Mouse (Mus musculus) liver, postnatal 0 days (tissue): Measurements from ENCODE around the gene Slc7a14. TPM values are rescaled to one million over a fixed set of nuclear protein-coding genes. Genes with fewer than 3 reads are reported as not detected.

Experiments
- ATAC-seq: fragments of 200-750 bp; cut with Nextera tagmentation; 2 replicates; pipeline ENCODE4 v1.8.0; 2017; ENCODE audit warnings: mild to moderate bottlenecking, moderate library complexity
- DNase-seq: peaks from one replicate; pipeline ENCODE4 v3.0.0-alpha.2; 2016
- H3K27ac ChIP-seq: fragments of 300-500 bp; sonication (generic); 2 replicates; pipeline ENCODE4 v1.5.1; 2014; ENCODE audit warnings: antibody characterized with exemption, moderate library complexity, mild to moderate bottlenecking, low read depth
- H3K27me3 ChIP-seq: fragments of 300-500 bp; sonication (generic); 2 replicates; pipeline ENCODE4 v1.6.1; 2014; ENCODE audit warnings: low read length, control low read depth, mixed read lengths; ENCODE audit not compliant: insufficient read depth
- H3K36me3 ChIP-seq: fragments of 300-500 bp; sonication (generic); replicated peaks from 2 replicates; pipeline ENCODE4 v1.6.1; 2014; ENCODE audit warnings: mild to moderate bottlenecking, control low read depth, low read length, moderate library complexity, mixed read lengths; ENCODE audit not compliant: insufficient read depth
- H3K4me1 ChIP-seq: fragments of 300-500 bp; sonication (generic); 2 replicates; pipeline ENCODE4 v1.6.1; 2014; ENCODE audit warnings: antibody characterized with exemption, mild to moderate bottlenecking, control low read depth; ENCODE audit not compliant: insufficient read depth
- H3K4me2 ChIP-seq: fragments of 300-500 bp; sonication (generic); 2 replicates; pipeline ENCODE4 v1.6.1; 2014; ENCODE audit warnings: low read depth, mild to moderate bottlenecking, low read length, moderate library complexity, mixed read lengths
- H3K4me3 ChIP-seq: fragments of 300-500 bp; sonication (generic); 2 replicates; pipeline ENCODE4 v1.5.1; 2014; ENCODE audit warnings: low read depth, low read length
- H3K9ac ChIP-seq: fragments of 300-500 bp; sonication (generic); replicated peaks from 2 replicates; pipeline ENCODE4 v1.6.1; 2014; ENCODE audit warnings: mild to moderate bottlenecking, moderate library complexity
- H3K9me3 ChIP-seq: fragments of 300-500 bp; sonication (generic); 2 replicates; pipeline ENCODE4 v1.6.1; 2016; ENCODE audit warnings: mild to moderate bottlenecking, control low read depth, low read length, mixed read lengths
- CTCF ChIP-seq: sonication (generic); IDR thresholded peaks from 2 replicates; pipeline ENCODE4 v1.5.1; 2016; ENCODE audit warnings: antibody characterized with exemption, low read depth
- EP300 ChIP-seq: IDR thresholded peaks from 2 replicates; pipeline ENCODE4 v1.6.1; 2016; ENCODE audit warnings: antibody characterized with exemption, low read depth, mild to moderate bottlenecking
- WGBS: fragments of 180-500 bp; shearing (Covaris S2); extraction: QIAGEN DNeasy Blood & Tissue Kit; methylation state at CpG from one replicate; pipeline ENCODE4 v1.1.7; 2014; ENCODE audit not compliant: insufficient replicate concordance; 5-methylcytosine and 5-hydroxymethylcytosine counted together
- polyA plus RNA-seq: library from polyadenylated mRNA; unstranded; fragments of >200 nt; fragmentation: Nextera tagmentation; extraction: Ambion mirVana; gene quantifications from 2 replicates; pipeline ENCODE4 v1.2.1, GENCODE M21; 2015

The Slc7a14 gene
- 0.05 TPM in 2 replicates for polyA plus RNA-seq

GRCm38 (mm10) chr3:31309934-31310787 is at the start of gene Slc7a14:
Gene Slc7a14, minus strand, starts transcription at chr3:31310378.
- H3K4me1 ChIP-seq = no peaks in the 10 kb centered on the region
- H3K27me3 ChIP-seq = peaks cover 24% of the 10 kb centered on the region
- no peak for TF ChIP-seq CTCF
- no peak for TF ChIP-seq EP300
- no peak within 1 kb of the TSS for H3K27ac ChIP-seq
- DNase-seq = no peak
- no peaks in the 10 kb centered on the region for H3K9me3 ChIP-seq
- ATAC-seq = no peak
- H3K36me3 ChIP-seq = no peaks in the 10 kb centered on the region
- H3K4me3 ChIP-seq = no peak within 1 kb of the TSS
- no peak within 1 kb of the TSS for H3K9ac ChIP-seq
- WGBS = 3% methylated on average over 32 of the region's 38 CpGs
- no peak within 1 kb of the TSS for H3K4me2 ChIP-seq

GRCm38 (mm10) chr3:31346540-31346939 is 36.4 kb upstream of the Slc7a14 start:
- Histone ChIP-seq H3K9ac (no peak overlapping the region), H3K27ac (no peak overlapping the region), H3K4me2 (no peak overlapping the region), H3K36me3 (no peaks in the 10 kb centered on the region), H3K9me3 (no peaks in the 10 kb centered on the region), H3K27me3 (no peaks in the 10 kb centered on the region), H3K4me3 (no peak overlapping the region), H3K4me1 (no peaks in the 10 kb centered on the region)
- ATAC-seq (no peak), DNase-seq (no peak)
- TF ChIP-seq CTCF (no peak), EP300 (no peak)
- WGBS = 74% methylated on average over 4 of the region's 4 CpGs

- H3K4me2 ChIP-seq = no peak overlapping the region
- H3K4me1 ChIP-seq = no peaks in the 10 kb centered on the region
- H3K9me3 ChIP-seq = no peaks in the 10 kb centered on the region
- no peak overlapping the region for H3K27ac ChIP-seq
- DNase-seq (no peak), ATAC-seq (no peak)
- no peak overlapping the region for H3K9ac ChIP-seq
- no peaks in the 10 kb centered on the region for H3K27me3 ChIP-seq
- no peak for TF ChIP-seq EP300
- no peak for TF ChIP-seq CTCF
- H3K4me3 ChIP-seq = no peak overlapping the region
- H3K36me3 ChIP-seq = no peaks in the 10 kb centered on the region
- WGBS = 30% methylated on average over 4 of the region's 4 CpGs
These were observed 35.6 kb upstream of the Slc7a14 start for GRCm38 (mm10) chr3:31345766-31346165.

GRCm38 (mm10) chr3:31339236-31339635 is 29.1 kb upstream of the Slc7a14 start:
- Histone ChIP-seq H3K36me3 (no peaks in the 10 kb centered on the region), H3K4me3 (no peak overlapping the region), H3K9me3 (no peaks in the 10 kb centered on the region), H3K27ac (no peak overlapping the region), H3K4me1 (no peaks in the 10 kb centered on the region), H3K9ac (no peak overlapping the region), H3K4me2 (no peak overlapping the region), H3K27me3 (no peaks in the 10 kb centered on the region)
- TF ChIP-seq CTCF (no peak), EP300 (no peak)
- DNase-seq (no peak), ATAC-seq (no peak)
- 32% methylated on average over 3 of the region's 3 CpGs for WGBS

- Histone ChIP-seq H3K27ac (no peak overlapping the region), H3K36me3 (no peaks in the 10 kb centered on the region), H3K4me3 (no peak overlapping the region), H3K4me2 (no peak overlapping the region), H3K27me3 (no peaks in the 10 kb centered on the region), H3K4me1 (no peaks in the 10 kb centered on the region), H3K9me3 (no peaks in the 10 kb centered on the region), H3K9ac (no peak overlapping the region)
- TF ChIP-seq CTCF (no peak), EP300 (no peak)
- WGBS = 72% methylated on average over 7 of the region's 7 CpGs
- DNase-seq (no peak), ATAC-seq (no peak)
These were observed 18.2 kb upstream of the Slc7a14 start for GRCm38 (mm10) chr3:31328237-31328836.

GRCm38 (mm10) chr3:31327791-31328190 is 17.6 kb upstream of the Slc7a14 start:
- Histone ChIP-seq H3K4me3 (no peak overlapping the region), H3K36me3 (no peaks in the 10 kb centered on the region), H3K9me3 (no peaks in the 10 kb centered on the region), H3K4me2 (no peak overlapping the region), H3K27me3 (no peaks in the 10 kb centered on the region), H3K9ac (no peak overlapping the region), H3K27ac (no peak overlapping the region), H3K4me1 (no peaks in the 10 kb centered on the region)
- DNase-seq (no peak), ATAC-seq (no peak)
- no peak for TF ChIP-seq CTCF
- no peak for TF ChIP-seq EP300
- 85% methylated on average over 5 of the region's 5 CpGs for WGBS
